Mouse (Mus musculus) olfactory bulb, adult 2 months (tissue): ENCODE measurements around the gene Capn2. TPM values are rescaled to one million over a fixed set of nuclear protein-coding genes. Genes with fewer than 3 reads are reported as not detected.
A peak's percentile ranks its signal among the peaks of the same experiment; 100 is the strongest.

Source experiments
- H3K27ac ChIP-seq: fragments of 200-500 bp; 2 replicates; pipeline ENCODE4 v1.5.1; 2012; ENCODE audit warnings: low read depth, low read length; ENCODE audit not compliant: insufficient read depth
- H3K4me1 ChIP-seq: fragments of 200-500 bp; 2 replicates; pipeline ENCODE4 v1.6.1; 2012; ENCODE audit warnings: low read length; ENCODE audit not compliant: control insufficient read depth, insufficient read depth
- H3K4me3 ChIP-seq: fragments of 200-500 bp; 2 replicates; pipeline ENCODE4 v1.5.1; 2012; ENCODE audit warnings: mild to moderate bottlenecking, low read depth, low read length, moderate library complexity; ENCODE audit not compliant: insufficient read depth
- CTCF ChIP-seq: fragments of 200-500 bp; IDR thresholded peaks from 2 replicates; pipeline ENCODE4 v1.5.1; 2012; ENCODE audit warnings: low read depth, mild to moderate bottlenecking, low read length, moderate library complexity; ENCODE audit not compliant: insufficient read depth
- POLR2A ChIP-seq: fragments of 200-500 bp; IDR thresholded peaks from 2 replicates; pipeline ENCODE4 v1.6.1; 2012; ENCODE audit warnings: mild to moderate bottlenecking, low read depth, low read length, moderate library complexity; ENCODE audit not compliant: insufficient read depth
- WGBS: fragments of 180-500 bp; shearing (Covaris S2); methylation state at CpG from one replicate; pipeline ENCODE4 v1.1.7; 2018; 5-methylcytosine and 5-hydroxymethylcytosine counted together
- polyA plus RNA-seq: library from polyadenylated mRNA; stranded (reverse); fragments of >200 nt; gene quantifications from 2 replicates; pipeline ENCODE4 v1.2.4, GENCODE M21; 2012; ENCODE audit warnings: low replicate concordance; ENCODE audit not compliant: missing spikeins, insufficient read depth, insufficient read length

The Capn2 gene
- polyA plus RNA-seq: not detected in 2 replicates

GRCm38 (mm10) chr1:182516758-182517676, at the start of gene Capn2:
Gene Capn2 (minus strand): TSS chr1:182517608.
- peak within 1 kb of the TSS; percentile 66 for H3K4me3 ChIP-seq
- under 1% methylated on average over 84 of the region's 84 CpGs for WGBS
- H3K4me1 ChIP-seq: peaks cover 28% of the 10 kb centered on the region
- peak; percentile 36; the same call in 1 of the 2 replicates for TF ChIP-seq POLR2A
- peak; percentile 69 for TF ChIP-seq CTCF
- H3K27ac ChIP-seq: peak within 1 kb of the TSS; percentile 66

GRCm38 (mm10) chr1:182565351-182565835, 48.0 kb upstream of the Capn2 start:
- 88% methylated on average over 6 of the region's 6 CpGs for WGBS
- no peak overlapping the region for H3K4me3 ChIP-seq
- peaks cover 21% of the 10 kb centered on the region for H3K4me1 ChIP-seq
- H3K27ac ChIP-seq: no peak overlapping the region
- TF ChIP-seq POLR2A: no peak
- TF ChIP-seq CTCF: no peak

DNA sequence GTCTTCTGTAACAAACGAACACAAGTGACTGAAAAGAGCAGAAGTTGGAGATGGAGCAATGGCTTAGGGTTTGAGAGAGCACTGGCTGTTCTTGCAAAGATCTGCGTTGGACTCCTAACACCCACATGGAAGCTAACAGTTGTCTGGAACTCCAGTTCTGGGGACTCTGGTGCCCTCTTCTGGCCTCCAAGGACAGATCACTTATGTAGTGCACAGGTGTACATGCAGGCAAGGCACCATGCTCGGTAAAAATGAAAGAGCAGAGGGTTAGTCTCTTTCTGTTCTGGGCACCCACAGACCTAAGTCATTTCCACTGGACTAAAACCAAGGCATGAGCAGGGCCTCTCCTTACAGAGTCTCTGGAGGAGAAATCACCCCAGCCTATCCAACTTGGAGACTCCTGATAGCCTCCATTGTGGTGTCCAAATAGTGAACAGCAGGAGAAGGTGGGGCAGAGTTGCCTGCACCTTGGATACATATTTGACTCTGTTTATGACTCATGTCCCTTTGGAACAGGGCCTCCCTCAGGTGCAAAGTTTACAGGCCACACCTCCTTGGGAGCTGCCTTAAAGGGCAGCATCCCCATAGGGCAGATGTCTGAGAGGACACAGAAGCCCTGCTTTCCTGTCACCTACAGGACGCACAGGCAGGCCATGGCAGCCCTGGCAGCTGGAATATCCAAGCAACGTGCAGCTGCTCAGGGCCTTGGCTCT, 47.2 kb upstream of the Capn2 start, which contains the start of gene Capn8:
Gene Capn8 (plus strand): TSS at position 600 of the 713 bp plus-strand sequence.
- H3K27ac ChIP-seq: no peak within 1 kb of the TSS
- no peak within 1 kb of the TSS for H3K4me3 ChIP-seq
- 78% methylated on average over 5 of the region's 5 CpGs for WGBS
- TF ChIP-seq CTCF (no peak), POLR2A (no peak)
- peaks cover 21% of the 10 kb centered on the region for H3K4me1 ChIP-seq

DNA sequence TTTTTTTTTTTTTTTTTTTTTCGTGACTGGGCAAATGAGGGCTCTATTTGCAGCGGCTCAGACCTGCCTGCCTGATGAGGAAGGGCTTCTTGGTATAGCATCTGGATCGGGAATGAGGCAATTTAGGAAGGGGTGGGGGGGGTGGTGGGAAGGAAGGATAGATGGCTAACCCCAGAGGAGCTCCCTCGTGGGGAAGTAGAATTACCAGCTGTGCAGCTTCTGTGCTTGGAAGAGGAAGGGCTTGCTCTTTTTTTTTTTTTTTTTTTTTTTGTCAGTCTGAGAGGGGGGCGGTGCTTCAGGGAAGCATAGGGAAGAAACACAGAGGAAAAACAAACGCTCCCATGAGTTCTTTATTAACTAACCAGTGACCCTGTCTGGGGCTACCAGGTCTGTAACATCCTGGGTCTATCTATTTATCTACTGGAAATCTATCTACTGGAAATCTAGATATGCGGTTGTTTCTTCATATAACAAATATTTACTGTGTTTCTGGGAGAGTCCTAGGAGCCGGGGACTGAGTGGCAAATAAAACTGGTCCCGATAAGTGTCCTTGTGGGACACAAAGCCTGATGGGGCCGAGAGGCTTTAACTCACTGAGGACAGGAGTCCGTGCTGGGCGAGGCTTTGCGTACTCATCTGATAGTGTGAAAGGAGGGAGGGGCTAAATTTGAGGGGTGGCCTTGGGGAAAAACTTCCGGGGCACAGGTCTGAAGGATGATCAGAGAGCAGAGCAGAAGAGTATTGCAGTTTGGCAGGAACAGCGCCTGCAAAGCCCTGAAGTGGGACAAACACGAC, 45.4 kb upstream of the Capn2 start:
- 49% methylated on average over 16 of the region's 16 CpGs for WGBS

GRCm38 (mm10) chr1:182561945-182562514, 44.6 kb upstream of the Capn2 start:
- Histone ChIP-seq H3K4me3 (no peak overlapping the region), H3K4me1 (peaks cover 24% of the 10 kb centered on the region), H3K27ac (no peak overlapping the region)
- WGBS: 48% methylated on average over 11 of the region's 11 CpGs
- TF ChIP-seq POLR2A (no peak), CTCF (no peak)

More for the DNA sequence above, 45.4 kb upstream of the Capn2 start:
- H3K4me3 ChIP-seq: no peak overlapping the region
- no peak overlapping the region for H3K27ac ChIP-seq
- H3K4me1 ChIP-seq: peaks cover 24% of the 10 kb centered on the region
- TF ChIP-seq POLR2A: no peak
- no peak for TF ChIP-seq CTCF

- Histone ChIP-seq H3K27ac (no peak overlapping the region), H3K4me3 (no peak overlapping the region), H3K4me1 (peaks cover 24% of the 10 kb centered on the region)
- 20% methylated on average over 3 of the region's 3 CpGs for WGBS
- no peak for TF ChIP-seq POLR2A
- TF ChIP-seq CTCF: peak; percentile 52
Observed at GRCm38 (mm10) chr1:182560390-182561098, 43.1 kb upstream of the Capn2 start.

- Histone ChIP-seq H3K27ac (no peak overlapping the region), H3K4me1 (peaks cover 24% of the 10 kb centered on the region), H3K4me3 (no peak overlapping the region)
- TF ChIP-seq POLR2A: no peak
- no peak for TF ChIP-seq CTCF
- 92% methylated on average over 11 of the region's 11 CpGs for WGBS
Observed at GRCm38 (mm10) chr1:182559530-182559929, 42.1 kb upstream of the Capn2 start.
